Mouse (Mus musculus): ENCODE measurements around the gene Acap2.

Acap2 gene

GRCm38 (mm10) chr16:31167017-31167887 is 33.8 kb downstream of the Acap2 start:
- 48% methylated on average over 10 of the region's 10 CpGs for WGBS

DNA sequence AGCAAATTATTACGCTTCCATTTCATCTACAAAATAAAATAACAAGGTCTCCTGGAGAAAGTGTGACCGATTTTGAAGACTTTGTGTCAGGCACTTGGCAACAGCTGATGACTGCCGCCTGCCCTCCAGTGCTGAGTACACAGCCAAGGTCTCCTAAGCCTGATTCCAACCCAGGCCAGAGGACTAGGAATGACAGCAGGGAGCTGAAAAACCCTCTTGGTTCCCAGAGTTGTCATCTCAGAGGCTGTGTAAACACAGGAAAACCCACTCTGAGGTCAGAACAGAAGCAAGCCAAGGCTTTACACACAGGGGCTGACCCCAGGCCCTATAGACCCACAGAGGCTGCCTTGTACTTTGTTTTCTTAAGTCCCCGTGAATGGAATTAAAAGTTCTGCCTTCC is 35.1 kb downstream of the Acap2 start:
- WGBS = 59% methylated on average over 4 of the region's 4 CpGs

DNA sequence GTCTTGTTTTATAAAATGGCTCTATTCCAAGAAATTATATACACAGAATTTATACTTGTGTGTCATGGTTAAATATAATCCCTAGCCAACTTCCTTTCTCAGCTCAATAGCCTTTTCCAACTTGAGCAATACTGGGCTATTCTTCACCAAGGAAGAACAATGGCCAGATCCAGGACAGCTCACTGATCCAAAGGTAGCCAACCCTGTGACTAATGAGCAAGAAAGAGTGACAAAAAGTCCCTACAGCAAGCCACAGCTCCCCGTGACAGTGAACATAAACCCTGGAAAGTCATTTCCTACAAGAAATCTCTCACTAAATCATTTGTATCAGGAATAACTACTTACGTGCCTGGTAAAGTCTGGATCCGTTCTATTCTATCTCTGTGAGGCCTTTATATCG is 35.6 kb downstream of the Acap2 start:
- WGBS = 71% methylated on average over 4 of the region's 4 CpGs

- WGBS = 67% methylated on average over 4 of the region's 4 CpGs
Measured at GRCm38 (mm10) chr16:31164125-31164524, 36.9 kb downstream of the Acap2 start.

DNA sequence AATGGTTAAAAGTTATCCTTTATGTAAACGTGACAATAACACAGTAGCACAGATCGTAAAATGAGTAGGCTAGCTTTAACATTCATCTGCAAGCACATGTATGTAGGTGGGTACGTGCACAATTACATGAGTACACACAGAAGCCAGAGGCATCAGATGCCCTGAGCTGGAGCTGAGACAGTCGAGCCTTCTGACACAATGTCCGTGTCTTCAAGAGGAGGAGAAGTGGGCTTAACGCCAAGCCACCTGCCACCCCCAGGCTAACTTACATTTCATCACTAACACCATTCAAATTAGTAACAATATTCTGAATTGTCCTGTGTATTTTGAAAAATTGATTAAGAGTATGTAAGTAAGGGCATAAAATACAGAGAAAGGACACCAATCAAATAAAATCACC is 40.6 kb downstream of the Acap2 start:
- 34% methylated on average over 6 of the region's 6 CpGs for WGBS

DNA sequence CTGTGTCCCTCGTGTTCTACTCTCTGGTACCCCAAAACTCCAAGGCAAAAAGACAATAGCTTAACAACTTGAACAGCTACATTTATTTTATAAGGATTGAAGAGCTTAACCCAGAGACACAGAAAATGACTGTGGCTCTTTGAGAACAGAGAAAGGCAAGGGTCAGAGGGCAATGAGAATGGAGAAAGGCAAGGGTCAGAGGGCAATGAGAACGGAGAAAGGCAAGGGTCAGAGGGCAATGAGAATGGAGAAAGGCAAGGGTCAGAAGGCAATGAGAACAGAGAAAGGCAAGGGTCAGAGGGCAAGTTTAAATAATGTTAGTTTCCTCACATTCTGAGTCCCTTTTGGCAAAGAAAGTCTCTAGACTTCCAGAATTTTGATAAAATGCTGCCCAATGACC is 41.6 kb downstream of the Acap2 start:
- 58% methylated on average over 2 of the region's 2 CpGs for WGBS

DNA sequence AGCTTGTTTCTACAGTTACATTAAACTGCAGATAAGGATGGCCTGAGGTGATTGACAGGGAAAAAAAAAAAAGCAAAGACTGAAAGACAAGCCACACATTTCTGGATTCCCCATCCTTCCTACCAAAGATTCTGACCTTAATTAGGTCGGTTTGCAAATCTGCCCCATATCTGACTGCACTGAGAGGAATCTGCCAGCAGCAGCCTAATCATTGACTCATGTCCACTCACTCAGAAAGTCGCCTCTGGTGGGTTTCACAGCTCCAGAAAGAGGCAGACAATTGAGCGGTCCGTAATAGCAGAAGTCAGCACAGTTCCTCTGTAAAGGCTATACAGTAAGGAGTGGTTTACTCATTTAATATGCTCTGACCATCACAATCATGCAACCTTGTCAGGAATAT is 51.2 kb downstream of the Acap2 start:
- WGBS = 94% methylated on average over 4 of the region's 4 CpGs

- WGBS = 87% methylated on average over 6 of the region's 6 CpGs
Measured at GRCm38 (mm10) chr16:31148891-31149290, 52.2 kb downstream of the Acap2 start.

DNA sequence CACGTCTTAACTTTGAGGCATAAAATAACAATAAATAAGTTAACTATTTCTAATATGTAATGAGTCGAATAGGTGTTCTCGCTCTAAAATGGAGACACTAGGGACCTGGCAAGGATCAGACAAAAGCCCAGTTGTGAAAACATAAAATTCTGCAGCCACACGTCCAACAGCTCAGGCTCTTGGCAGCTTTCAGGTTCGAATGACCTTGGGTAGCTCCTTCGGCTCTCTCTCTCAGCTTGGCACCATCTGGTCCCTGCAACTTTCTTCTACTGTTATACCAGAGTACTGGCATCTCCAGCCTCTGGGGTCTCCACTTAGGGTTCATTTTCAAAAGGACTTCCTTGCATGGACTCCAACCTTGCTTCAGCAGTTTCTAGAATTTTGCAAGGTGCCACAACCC is 53.3 kb downstream of the Acap2 start:
- 77% methylated on average over 6 of the region's 6 CpGs for WGBS

DNA sequence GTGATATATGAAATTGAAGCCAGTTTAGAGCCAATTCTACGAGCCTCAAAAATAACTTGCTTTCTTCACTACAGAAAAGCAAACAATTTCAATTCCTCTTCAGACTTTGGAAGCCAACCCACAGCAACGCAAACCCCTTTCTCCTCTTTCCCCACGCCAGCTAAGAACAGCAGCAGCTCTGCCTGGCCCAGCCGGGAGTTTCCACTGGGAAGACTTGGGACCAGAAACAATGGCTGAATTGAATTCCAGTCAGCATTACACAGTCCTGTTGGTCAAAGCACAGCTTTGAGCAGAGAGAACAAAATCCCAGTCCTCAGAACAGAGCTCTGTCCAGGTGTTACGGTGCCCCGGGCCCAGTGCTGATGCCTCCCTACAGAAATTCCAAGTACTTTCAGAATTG is 59.1 kb downstream of the Acap2 start:
- 53% methylated on average over 6 of the region's 6 CpGs for WGBS

GRCm38 (mm10) chr16:31136616-31137253 is 64.3 kb downstream of the Acap2 start:
- 64% methylated on average over 13 of the region's 13 CpGs for WGBS

DNA sequence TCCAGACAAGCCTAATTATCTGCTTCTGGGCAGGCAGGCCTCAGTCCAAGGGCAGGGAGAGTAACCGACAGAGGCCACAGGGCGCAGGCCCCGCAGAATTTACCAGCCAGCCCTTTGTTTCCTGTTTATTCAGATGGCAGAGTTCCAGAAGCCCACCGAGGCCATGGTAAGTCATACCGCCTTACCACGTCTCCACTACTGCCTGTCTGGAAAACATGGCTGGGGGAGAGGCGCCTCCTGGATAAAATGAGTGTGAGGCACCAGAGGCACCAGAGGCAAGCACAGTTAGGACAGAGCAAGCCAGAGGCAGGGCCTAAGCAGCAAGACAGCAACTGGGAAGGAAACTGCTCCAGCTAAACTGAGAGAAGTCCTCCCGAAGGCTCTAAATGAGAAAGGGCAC is 65.5 kb downstream of the Acap2 start:
- 63% methylated on average over 8 of the region's 8 CpGs for WGBS

DNA sequence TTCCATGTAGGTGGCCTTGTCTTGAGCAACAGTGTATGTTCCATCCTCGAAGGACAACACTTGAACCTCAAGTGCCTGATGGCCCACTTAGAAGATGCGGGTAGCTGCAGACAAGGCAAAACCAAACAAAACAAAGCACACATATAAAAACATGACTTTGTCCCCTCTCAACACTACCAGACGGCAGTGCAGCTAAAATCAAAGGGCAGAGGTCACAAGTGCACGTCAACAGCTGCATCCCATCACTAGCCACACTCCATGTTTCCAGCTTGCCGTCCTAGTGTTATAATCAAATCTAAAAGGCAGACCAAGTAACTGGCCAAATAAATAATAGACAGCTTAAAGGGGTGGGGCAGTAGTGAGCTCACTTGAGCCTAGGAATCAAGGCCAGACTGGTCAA is 69.5 kb downstream of the Acap2 start:
- WGBS = 80% methylated on average over 5 of the region's 5 CpGs

- 63% methylated on average over 5 of the region's 5 CpGs for WGBS
Measured at GRCm38 (mm10) chr16:31128116-31128515, 72.9 kb downstream of the Acap2 start.

DNA sequence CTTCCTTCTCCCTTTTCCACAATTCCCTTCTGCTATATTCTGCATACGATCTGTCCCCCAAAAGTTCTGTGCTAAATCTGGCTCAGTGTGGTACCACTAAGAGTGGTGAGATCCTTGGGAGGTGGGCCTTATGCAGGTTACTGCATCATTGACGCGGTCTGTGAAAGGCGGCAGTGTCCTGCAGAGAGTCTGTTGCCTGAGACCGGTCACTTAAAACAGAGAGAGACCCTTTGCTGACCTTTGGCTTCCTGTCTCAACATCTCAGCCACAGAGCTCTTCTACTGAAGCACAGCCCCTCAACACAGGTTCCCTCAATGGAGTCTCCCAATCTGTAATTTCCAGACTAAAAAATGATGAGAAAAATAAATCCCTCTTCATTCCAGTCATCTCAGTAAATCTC is 76.1 kb downstream of the Acap2 start:
- WGBS = 72% methylated on average over 5 of the region's 5 CpGs

GRCm38 (mm10) chr16:31121612-31122011 is 79.4 kb downstream of the Acap2 start:
- 73% methylated on average over 6 of the region's 6 CpGs for WGBS

DNA sequence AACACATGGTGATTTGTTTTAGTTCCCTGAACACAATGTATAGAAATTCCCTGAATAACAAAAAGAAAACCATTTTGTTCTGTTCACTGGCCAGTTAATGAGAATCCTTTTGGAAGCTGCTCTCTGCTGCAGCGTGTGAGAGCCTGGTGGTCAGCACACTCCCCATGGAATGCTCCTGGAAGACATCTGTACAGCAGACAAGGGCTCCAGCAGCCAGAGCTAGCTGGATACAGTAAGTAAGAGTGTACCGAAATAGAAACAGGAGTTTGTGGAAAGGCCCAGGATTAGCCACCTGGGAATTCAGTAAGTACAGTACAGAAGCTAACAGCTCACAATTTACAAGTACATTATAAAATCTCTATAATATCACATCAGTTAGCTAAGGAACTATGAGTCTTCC is 99.7 kb downstream of the Acap2 start:
- 85% methylated on average over 2 of the region's 2 CpGs for WGBS

GRCm38 (mm10) chr16:31099906-31100305 is 101.1 kb downstream of the Acap2 start:
- WGBS = 70% methylated on average over 1 of the region's 1 CpGs

DNA sequence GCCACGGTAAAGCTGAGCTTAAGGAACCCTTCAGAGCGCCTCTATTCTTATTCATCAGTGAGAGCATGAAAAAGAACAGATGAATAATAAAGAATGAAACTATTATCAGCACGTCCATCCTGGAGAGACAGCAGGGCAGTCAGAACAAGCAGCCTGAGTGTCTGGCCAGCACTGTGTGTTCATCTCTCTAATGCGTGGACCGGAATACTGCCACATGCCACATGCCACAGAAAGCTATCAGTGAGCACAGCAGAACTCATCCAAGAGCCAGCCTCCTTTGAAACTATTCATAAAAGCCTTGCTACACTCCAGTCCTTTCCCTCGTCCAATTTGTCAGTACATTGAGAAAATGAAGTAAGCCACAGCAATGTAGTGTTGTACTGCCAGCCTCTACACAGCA is 107.0 kb downstream of the Acap2 start:
- WGBS = 54% methylated on average over 6 of the region's 6 CpGs

- 82% methylated on average over 9 of the region's 9 CpGs for WGBS
Measured at GRCm38 (mm10) chr16:31093186-31093585, 107.9 kb downstream of the Acap2 start.

DNA sequence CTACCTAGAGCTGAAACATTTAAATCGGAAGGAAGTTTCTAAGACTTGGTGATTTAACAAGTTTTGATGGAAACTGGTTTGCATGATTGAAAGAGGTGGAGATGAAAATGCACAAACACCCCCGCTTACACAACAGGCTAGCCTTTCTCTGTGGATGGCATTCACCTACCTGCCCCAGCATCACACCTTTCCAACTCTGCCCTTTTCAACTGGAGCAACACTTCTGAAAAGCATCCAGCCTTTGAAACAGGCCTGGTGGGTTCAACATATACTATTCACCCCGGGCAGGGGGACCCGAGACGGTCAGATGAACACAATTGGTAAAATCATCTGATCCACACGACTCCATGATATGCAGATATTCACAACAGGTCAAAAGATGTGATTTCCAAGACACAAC is 119.2 kb downstream of the Acap2 start:
- 66% methylated on average over 6 of the region's 6 CpGs for WGBS

DNA sequence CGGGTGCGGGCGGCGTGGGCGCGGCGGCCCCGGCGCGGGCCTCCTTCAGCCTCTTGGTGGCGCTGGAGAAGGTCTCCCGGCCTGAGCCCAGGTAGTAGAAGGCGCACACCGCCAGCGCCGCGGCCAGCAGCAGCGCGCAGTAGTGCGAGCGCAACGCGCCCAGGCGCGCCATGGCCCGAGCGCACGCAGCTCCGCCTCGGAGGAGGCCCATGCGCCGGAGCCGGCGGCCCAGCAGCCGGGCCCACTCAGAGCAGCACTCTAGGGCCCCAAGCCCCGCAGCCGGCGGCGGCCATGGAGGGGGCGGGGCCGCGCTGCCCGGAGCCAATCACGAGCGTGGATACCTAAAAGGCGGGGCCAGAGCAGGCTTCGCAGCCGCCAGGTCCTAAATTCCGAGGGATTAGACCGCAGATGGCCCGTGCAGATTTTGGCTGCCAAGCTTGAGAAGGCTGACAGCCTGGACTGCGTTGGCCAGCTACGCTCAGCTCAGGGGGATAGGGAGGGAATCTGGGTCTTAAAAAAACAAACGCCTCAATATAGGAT is 119.8 kb downstream of the Acap2 start, which contains the start of gene Xxylt1:
Xxylt1 (minus strand) TSS at position 308 of the 540 bp plus-strand sequence.
- WGBS = under 1% methylated on average over 54 of the region's 54 CpGs

DNA sequence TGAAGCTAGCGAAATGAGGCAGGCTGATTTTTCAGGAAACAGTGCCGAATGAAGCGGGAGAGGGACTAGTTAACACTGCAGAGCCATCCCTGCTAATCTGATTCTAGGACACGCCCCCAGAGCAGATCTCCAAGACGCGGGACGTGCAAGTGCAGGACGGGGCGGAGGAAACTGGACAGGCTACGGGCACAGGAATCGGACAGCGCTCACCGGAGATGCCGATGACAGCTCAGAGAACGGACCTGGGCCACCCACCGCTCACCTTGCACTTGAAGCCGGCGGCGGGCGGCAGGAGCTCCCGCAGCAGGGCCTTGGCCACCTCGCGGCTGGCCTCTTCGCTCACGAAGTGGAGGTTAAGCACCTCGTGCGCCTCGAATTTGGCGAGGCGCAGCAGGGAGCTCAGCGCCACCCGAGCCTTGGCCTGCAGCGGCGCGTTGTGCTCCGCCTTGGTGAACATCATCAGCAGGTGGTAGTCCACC is 120.4 kb downstream of the Acap2 start:
- under 1% methylated on average over 36 of the region's 36 CpGs for WGBS
